Mouse (Mus musculus): ENCODE measurements at regions not wholly inside any gene's neighbourhood (a gene's known extent, or its start where the extent isn't known, plus 50 kb on each side); places are given as distances from the start of the nearest gene placed in this dataset.

DNA sequence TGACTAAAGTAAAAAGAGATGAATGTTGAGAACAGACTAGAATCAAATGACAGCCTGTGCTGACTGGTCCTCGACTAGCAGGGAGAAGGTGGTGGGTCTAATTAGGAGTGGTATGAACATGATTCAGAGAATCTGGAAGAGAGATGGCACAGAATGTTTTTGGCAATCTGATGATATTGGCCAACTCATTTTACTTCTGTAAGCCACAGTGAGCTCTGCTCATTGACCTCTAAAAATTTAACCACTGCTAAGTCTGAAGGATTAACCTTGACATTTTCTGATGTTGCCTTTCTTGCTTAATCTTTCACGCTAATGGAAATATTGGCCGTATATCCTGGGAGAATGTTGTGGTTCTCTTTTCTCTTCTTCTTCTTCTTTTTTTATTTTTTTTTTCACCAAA lies 1041.6 kb upstream of the Got2 start:
- 44% methylated on average over 3 of the region's 3 CpGs for WGBS
- no peaks in the 10 kb centered on the region for H3K4me1 ChIP-seq (ENCODE audit: control insufficient read depth, insufficient read depth, low read length)
- H3K4me2 ChIP-seq (ENCODE audit: low read depth, low read length) = no peak overlapping the region
- ATAC-seq (ENCODE audit: low read depth) (no peak), DNase-seq (ENCODE audit: low spot score) (no peak)
- H3K27ac ChIP-seq (replicated peaks; ENCODE audit: low read depth, low read length) = no peak overlapping the region
- no peaks in the 10 kb centered on the region for H3K36me3 ChIP-seq (ENCODE audit: control insufficient read depth, insufficient read depth, low read length)
- H3K9me3 ChIP-seq (ENCODE audit: control insufficient read depth, low read length) = no peaks in the 10 kb centered on the region
- no peak overlapping the region for H3K4me3 ChIP-seq (ENCODE audit: low read depth, low read length)
- no peak overlapping the region for H3K9ac ChIP-seq (ENCODE audit: low read depth, low read length)
- no peaks in the 10 kb centered on the region for H3K27me3 ChIP-seq (replicated peaks; ENCODE audit: control insufficient read depth, insufficient read depth, low read length)

DNA sequence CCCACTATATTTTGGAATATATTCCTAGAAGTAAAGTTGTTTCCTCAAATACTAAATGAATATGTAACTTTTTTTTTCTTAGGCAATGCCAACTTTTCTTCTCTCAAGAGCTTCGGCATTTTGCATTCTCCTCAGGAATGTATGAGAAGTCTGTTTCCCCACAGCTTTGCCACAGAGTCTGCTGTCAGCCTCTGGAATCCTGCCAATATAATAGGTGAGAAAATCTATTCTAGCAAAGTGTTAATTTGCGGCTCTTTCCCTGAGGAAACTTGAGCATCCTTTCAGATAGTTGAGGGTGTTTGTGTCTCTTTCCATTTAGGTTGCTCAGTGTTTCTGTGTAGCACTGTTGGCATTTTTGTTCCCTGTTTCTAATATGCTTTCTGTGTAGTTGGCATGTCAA lies 992.6 kb upstream of the Got2 start:
- Histone ChIP-seq H3K27me3 (replicated peaks; ENCODE audit: control insufficient read depth, insufficient read depth, low read length) (no peaks in the 10 kb centered on the region), H3K9me3 (ENCODE audit: control insufficient read depth, low read length) (no peaks in the 10 kb centered on the region), H3K27ac (replicated peaks; ENCODE audit: low read depth, low read length) (no peak overlapping the region), H3K4me3 (ENCODE audit: low read depth, low read length) (no peak overlapping the region), H3K9ac (ENCODE audit: low read depth, low read length) (no peak overlapping the region), H3K36me3 (ENCODE audit: control insufficient read depth, insufficient read depth, low read length) (no peaks in the 10 kb centered on the region), H3K4me2 (ENCODE audit: low read depth, low read length) (no peak overlapping the region), H3K4me1 (ENCODE audit: control insufficient read depth, insufficient read depth, low read length) (no peaks in the 10 kb centered on the region)
- WGBS = 47% methylated on average over 2 of the region's 2 CpGs
- peak; percentile 32 for DNase-seq (ENCODE audit: low spot score)
- ATAC-seq (ENCODE audit: low read depth) = no peak

DNA sequence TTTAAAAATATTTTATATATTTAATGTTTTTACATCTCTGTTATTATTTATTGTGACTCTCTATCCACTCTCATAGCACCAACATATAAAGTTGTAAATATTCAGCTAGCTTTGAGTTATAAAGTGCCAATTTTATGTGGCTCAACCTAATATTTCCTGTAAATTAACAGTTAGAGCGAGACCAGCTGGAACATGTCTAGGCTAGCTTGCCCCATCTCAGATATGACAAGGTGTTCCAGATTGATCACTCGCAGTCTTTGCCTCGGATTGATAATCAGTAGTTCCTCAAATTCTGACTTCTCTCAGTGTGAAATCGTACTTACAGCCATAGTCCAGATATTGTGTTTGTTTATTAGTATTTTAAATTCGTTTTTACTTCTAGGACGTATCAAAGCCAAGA lies 990.4 kb upstream of the Got2 start:
- Histone ChIP-seq H3K27me3 (replicated peaks; ENCODE audit: control insufficient read depth, insufficient read depth, low read length) (no peaks in the 10 kb centered on the region), H3K9me3 (ENCODE audit: control insufficient read depth, low read length) (no peaks in the 10 kb centered on the region), H3K4me1 (ENCODE audit: control insufficient read depth, insufficient read depth, low read length) (no peaks in the 10 kb centered on the region), H3K36me3 (ENCODE audit: control insufficient read depth, insufficient read depth, low read length) (no peaks in the 10 kb centered on the region), H3K27ac (replicated peaks; ENCODE audit: low read depth, low read length) (no peak overlapping the region), H3K9ac (ENCODE audit: low read depth, low read length) (no peak overlapping the region), H3K4me3 (ENCODE audit: low read depth, low read length) (no peak overlapping the region), H3K4me2 (ENCODE audit: low read depth, low read length) (no peak overlapping the region)
- DNase-seq (ENCODE audit: low spot score) (no peak), ATAC-seq (ENCODE audit: low read depth) (no peak)
- WGBS = 73% methylated on average over 6 of the region's 6 CpGs

DNA sequence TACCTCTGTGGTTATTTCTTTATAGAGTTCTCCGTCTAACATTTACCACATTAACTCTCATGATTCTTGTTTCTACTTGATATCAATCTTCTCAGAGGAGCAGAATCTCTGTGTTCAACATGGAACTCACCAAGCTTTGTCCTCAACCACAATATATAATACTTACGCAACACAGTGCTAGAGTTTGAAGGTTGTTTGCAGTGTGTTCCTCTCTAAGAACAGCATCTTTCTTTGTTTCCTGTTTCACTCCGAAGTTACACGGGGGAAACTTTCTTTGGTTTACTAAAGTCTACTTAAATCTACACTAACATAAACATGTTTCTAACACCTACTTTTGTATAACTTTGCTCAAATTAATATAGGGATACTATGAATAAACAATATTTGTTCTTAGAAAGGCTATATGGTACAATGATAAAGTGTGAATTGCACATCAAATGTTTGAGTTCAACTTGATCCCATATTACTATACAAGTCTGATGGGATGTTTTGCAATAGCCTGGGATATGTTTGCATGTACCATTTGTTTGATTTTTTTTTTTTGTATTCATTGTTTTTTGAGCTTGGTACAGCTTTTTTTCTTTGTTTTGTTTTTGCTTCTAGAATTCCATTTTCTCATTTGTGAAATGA lies 985.2 kb upstream of the Got2 start:
- DNase-seq (ENCODE audit: low spot score) = no peak

DNA sequence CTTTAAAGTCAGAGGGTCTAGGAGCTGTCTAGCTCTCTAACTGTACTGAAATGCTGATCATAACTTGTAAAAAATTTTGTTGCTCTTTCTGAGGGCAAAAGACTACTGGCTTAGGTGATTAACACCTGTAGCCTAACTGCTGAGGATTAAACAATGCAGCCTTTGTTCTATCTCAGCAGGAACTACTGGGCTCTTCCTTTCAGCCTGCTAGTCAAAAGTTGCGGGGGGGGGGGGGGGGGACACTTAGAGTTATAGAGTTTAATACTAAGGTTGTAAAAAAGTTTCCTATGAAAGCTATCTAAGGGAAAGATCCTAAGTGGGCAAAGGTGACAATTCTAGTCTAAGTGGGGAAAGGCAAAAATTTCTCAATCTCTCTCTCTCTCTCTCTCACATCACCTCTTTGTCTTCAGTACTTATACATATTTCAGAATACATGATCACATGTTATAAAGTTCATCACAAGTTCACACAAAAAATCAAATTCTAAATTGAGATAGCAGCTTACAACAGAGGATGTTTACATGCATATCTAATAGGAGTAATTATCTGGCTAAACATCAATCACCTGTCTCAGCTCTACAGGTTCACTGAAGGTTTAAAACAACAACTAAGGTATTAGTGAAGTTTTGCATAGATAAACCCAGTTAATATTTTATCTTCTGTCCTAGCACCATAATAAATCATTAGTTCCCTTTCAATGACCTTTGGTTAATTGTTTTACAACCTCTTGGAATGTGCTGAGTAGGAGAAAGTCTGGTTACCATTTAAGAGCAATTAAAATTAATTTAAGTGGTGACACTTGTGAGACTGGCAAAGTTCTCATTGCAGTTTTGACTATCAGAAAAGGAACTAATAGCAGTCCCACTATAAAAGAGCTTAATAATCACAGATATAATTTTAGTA lies 980.1 kb upstream of the Got2 start:
- Histone ChIP-seq H3K27ac (replicated peaks; ENCODE audit: low read depth, low read length) (no peak overlapping the region), H3K4me2 (ENCODE audit: low read depth, low read length) (no peak overlapping the region), H3K4me3 (ENCODE audit: low read depth, low read length) (no peak overlapping the region), H3K9ac (ENCODE audit: low read depth, low read length) (no peak overlapping the region), H3K36me3 (ENCODE audit: control insufficient read depth, insufficient read depth, low read length) (no peaks in the 10 kb centered on the region), H3K4me1 (ENCODE audit: control insufficient read depth, insufficient read depth, low read length) (no peaks in the 10 kb centered on the region), H3K9me3 (ENCODE audit: control insufficient read depth, low read length) (no peaks in the 10 kb centered on the region), H3K27me3 (replicated peaks; ENCODE audit: control insufficient read depth, insufficient read depth, low read length) (no peaks in the 10 kb centered on the region)
- WGBS = 60% methylated on average over 1 of the region's 1 CpGs
- DNase-seq (ENCODE audit: low spot score) (no peak), ATAC-seq (ENCODE audit: low read depth) (no peak)

More for the DNA sequence above, 985.2 kb upstream of the Got2 start:
- Histone ChIP-seq H3K4me1 (ENCODE audit: control insufficient read depth, insufficient read depth, low read length) (no peaks in the 10 kb centered on the region), H3K36me3 (ENCODE audit: control insufficient read depth, insufficient read depth, low read length) (no peaks in the 10 kb centered on the region), H3K9me3 (ENCODE audit: control insufficient read depth, low read length) (no peaks in the 10 kb centered on the region), H3K27ac (replicated peaks; ENCODE audit: low read depth, low read length) (no peak overlapping the region), H3K4me2 (ENCODE audit: low read depth, low read length) (no peak overlapping the region), H3K27me3 (replicated peaks; ENCODE audit: control insufficient read depth, insufficient read depth, low read length) (no peaks in the 10 kb centered on the region), H3K4me3 (ENCODE audit: low read depth, low read length) (no peak overlapping the region), H3K9ac (ENCODE audit: low read depth, low read length) (no peak overlapping the region)
- ATAC-seq (ENCODE audit: low read depth) = no peak
- WGBS = 85% methylated on average over 4 of the region's 4 CpGs

DNA sequence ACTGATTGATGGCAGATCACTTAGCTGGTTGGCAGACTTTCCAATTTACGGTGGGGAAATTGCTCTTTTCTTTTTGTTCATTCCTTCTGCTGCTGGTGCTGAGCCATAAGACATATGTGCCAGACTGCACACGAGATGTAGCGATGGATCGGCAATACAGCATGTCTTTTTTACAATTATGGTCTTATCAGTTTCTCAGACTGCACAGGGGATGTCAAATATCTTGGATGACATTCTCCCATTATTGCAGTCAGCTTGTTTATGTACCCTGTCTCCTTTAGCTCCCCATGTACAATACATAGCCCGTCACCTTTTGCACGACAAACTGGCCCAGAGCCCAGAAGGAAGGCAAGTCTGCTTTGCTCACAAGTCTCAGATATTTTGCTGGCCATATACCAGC lies 976.3 kb upstream of the Got2 start:
- Histone ChIP-seq H3K4me2 (ENCODE audit: low read depth, low read length) (no peak overlapping the region), H3K9me3 (ENCODE audit: control insufficient read depth, low read length) (no peaks in the 10 kb centered on the region), H3K4me1 (ENCODE audit: control insufficient read depth, insufficient read depth, low read length) (no peaks in the 10 kb centered on the region), H3K27me3 (replicated peaks; ENCODE audit: control insufficient read depth, insufficient read depth, low read length) (no peaks in the 10 kb centered on the region), H3K36me3 (ENCODE audit: control insufficient read depth, insufficient read depth, low read length) (no peaks in the 10 kb centered on the region), H3K4me3 (ENCODE audit: low read depth, low read length) (no peak overlapping the region), H3K27ac (replicated peaks; ENCODE audit: low read depth, low read length) (no peak overlapping the region), H3K9ac (ENCODE audit: low read depth, low read length) (no peak overlapping the region)
- peak; percentile 29 for DNase-seq (ENCODE audit: low spot score)
- 54% methylated on average over 6 of the region's 6 CpGs for WGBS
- ATAC-seq (ENCODE audit: low read depth) = no peak

DNA sequence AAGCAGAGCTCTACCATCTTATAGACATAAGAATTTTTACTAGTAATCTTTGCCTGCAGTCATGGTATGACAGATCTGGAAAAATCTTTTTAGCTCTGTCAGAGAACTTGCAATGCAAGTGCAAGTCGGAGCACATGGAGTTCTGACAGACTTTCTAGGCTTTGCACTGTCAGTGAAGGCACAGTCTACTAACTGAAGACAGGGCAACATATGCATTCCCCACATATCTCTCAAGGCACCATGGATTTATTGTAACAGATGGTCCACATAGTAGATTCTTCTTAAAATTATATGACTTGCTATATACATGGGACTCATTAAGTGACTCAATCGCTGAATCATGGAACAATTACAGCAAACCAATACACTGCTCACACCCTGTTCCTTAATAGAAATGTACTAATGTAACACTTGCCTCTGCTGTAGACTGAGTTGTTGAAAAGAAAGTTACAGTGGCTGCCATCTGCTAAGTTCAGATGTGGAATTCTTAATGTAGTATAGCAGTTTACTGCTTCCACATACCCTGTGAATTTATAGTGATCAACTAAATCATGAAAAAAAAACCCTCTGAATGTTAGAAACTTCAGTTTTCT lies 972.6 kb upstream of the Got2 start:
- H3K27me3 ChIP-seq (replicated peaks; ENCODE audit: control insufficient read depth, insufficient read depth, low read length) = no peaks in the 10 kb centered on the region
- WGBS = 75% methylated on average over 2 of the region's 2 CpGs
- H3K9ac ChIP-seq (ENCODE audit: low read depth, low read length) = no peak overlapping the region
- H3K4me1 ChIP-seq (ENCODE audit: control insufficient read depth, insufficient read depth, low read length) = no peaks in the 10 kb centered on the region
- ATAC-seq (ENCODE audit: low read depth) = no peak
- DNase-seq (ENCODE audit: low spot score) = peak; percentile 8
- no peak overlapping the region for H3K4me3 ChIP-seq (ENCODE audit: low read depth, low read length)
- H3K4me2 ChIP-seq (ENCODE audit: low read depth, low read length) = no peak overlapping the region
- no peak overlapping the region for H3K27ac ChIP-seq (replicated peaks; ENCODE audit: low read depth, low read length)
- H3K36me3 ChIP-seq (ENCODE audit: control insufficient read depth, insufficient read depth, low read length) = no peaks in the 10 kb centered on the region
- H3K9me3 ChIP-seq (ENCODE audit: control insufficient read depth, low read length) = no peaks in the 10 kb centered on the region

DNA sequence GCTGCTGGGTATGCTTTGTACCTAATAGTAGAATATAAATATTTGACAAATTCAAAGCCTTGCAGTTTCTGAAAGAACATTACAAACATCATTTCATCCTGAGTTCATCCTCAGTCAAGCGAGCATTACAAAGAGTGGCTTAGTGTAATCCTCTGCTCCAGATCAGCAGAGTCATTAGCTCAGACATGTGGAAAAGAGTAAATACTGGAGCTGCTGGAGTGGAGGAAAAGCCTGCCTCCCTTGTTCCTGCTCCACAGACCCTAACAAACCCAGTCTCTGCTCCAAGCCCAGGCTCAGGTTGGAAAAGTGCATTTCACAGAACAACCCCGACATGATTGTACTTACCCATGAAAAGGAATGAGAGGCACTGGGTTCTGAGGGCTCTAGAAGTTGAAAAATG lies 955.2 kb upstream of the Got2 start:
- Histone ChIP-seq H3K4me1 (ENCODE audit: control insufficient read depth, insufficient read depth, low read length) (no peaks in the 10 kb centered on the region), H3K27ac (replicated peaks; ENCODE audit: low read depth, low read length) (no peak overlapping the region), H3K27me3 (replicated peaks; ENCODE audit: control insufficient read depth, insufficient read depth, low read length) (no peaks in the 10 kb centered on the region), H3K4me2 (ENCODE audit: low read depth, low read length) (no peak overlapping the region), H3K9ac (ENCODE audit: low read depth, low read length) (no peak overlapping the region), H3K4me3 (ENCODE audit: low read depth, low read length) (no peak overlapping the region), H3K36me3 (ENCODE audit: control insufficient read depth, insufficient read depth, low read length) (no peaks in the 10 kb centered on the region), H3K9me3 (ENCODE audit: control insufficient read depth, low read length) (no peaks in the 10 kb centered on the region)
- peak; percentile 15 for DNase-seq (ENCODE audit: low spot score)
- 0 out of 2 replicates have a peak, but pooled peaks have one; percentile 50 for ATAC-seq (ENCODE audit: low read depth)
- WGBS = 59% methylated on average over 2 of the region's 2 CpGs

Data from embryonic facial prominence, embryonic 14.5 days (tissue).